Mouse (Mus musculus) hindbrain, embryonic 13.5 days (tissue): ENCODE measurements at regions not wholly inside any gene's neighbourhood (a gene's known extent, or its start where the extent isn't known, plus 50 kb on each side); places are given as distances from the start of the nearest gene placed in this dataset.

Experiments
- ATAC-seq: fragments of 200-750 bp; cut with Nextera tagmentation; 2 replicates; pipeline ENCODE4 v1.8.0; 2017; ENCODE audit warnings: moderate TSS enrichment; ENCODE audit not compliant: low FRiP score
- H3K27ac ChIP-seq: fragments of 300-500 bp; sonication (generic); 2 replicates; pipeline ENCODE4 v1.5.1; 2015; ENCODE audit warnings: inconsistent platforms, mild to moderate bottlenecking, moderate library complexity
- H3K27me3 ChIP-seq: fragments of 300-500 bp; sonication (generic); 2 replicates; pipeline ENCODE4 v1.6.1; 2015; ENCODE audit warnings: mild to moderate bottlenecking, inconsistent platforms
- H3K36me3 ChIP-seq: fragments of 300-500 bp; sonication (generic); 2 replicates; pipeline ENCODE4 v1.6.1; 2015; ENCODE audit warnings: mild to moderate bottlenecking, inconsistent platforms
- H3K4me1 ChIP-seq: fragments of 300-500 bp; sonication (generic); replicated peaks from 2 replicates; pipeline ENCODE4 v1.6.1; 2015; ENCODE audit warnings: inconsistent platforms
- H3K4me2 ChIP-seq: fragments of 300-500 bp; sonication (generic); 2 replicates; pipeline ENCODE4 v1.6.1; 2015; ENCODE audit warnings: inconsistent platforms, mild to moderate bottlenecking, moderate library complexity
- H3K4me3 ChIP-seq: fragments of 300-500 bp; sonication (generic); 2 replicates; pipeline ENCODE4 v1.5.1; 2015; ENCODE audit warnings: mild to moderate bottlenecking, inconsistent platforms
- H3K9ac ChIP-seq: fragments of 300-500 bp; sonication (generic); 2 replicates; pipeline ENCODE4 v1.6.1; 2015; ENCODE audit warnings: mild to moderate bottlenecking, inconsistent platforms
- H3K9me3 ChIP-seq: fragments of 300-500 bp; sonication (generic); 2 replicates; pipeline ENCODE4 v1.6.1; 2016; ENCODE audit warnings: inconsistent platforms
- WGBS: fragments of 180-500 bp; shearing (Covaris S2); methylation state at CpG from one replicate; pipeline ENCODE4 v1.1.7; 2015; 5-methylcytosine and 5-hydroxymethylcytosine counted together

DNA sequence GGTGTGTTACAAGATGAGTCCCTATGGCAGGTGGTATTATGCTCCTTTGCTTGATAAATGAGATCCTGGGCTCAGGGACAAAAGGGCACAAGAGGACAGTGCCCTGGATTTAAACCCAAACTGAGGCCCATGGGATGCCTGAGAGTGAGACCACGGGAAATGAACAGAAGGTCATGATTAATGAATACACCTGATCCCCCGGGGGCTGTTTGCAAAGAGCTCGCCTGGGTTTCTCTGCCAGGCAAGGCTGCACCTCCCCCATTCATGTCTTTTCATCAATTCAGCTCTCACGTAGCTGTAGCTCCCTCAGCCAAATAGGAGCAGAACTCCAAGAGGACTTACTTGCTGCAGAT lies 336.9 kb downstream of the Mex3b start:
- Histone ChIP-seq H3K4me1 (peaks cover 56% of the 10 kb centered on the region), H3K27ac (peak overlapping the region; percentile 96), H3K9ac (peak overlapping the region; percentile 56; the same call in 1 of the 2 replicates), H3K27me3 (no peaks in the 10 kb centered on the region), H3K4me3 (no peak overlapping the region), H3K9me3 (no peaks in the 10 kb centered on the region), H3K36me3 (no peaks in the 10 kb centered on the region), H3K4me2 (peak overlapping the region; percentile 13; the same call in 1 of the 2 replicates)
- 9% methylated on average over 4 of the region's 4 CpGs for WGBS
- ATAC-seq: peak; percentile 23

DNA sequence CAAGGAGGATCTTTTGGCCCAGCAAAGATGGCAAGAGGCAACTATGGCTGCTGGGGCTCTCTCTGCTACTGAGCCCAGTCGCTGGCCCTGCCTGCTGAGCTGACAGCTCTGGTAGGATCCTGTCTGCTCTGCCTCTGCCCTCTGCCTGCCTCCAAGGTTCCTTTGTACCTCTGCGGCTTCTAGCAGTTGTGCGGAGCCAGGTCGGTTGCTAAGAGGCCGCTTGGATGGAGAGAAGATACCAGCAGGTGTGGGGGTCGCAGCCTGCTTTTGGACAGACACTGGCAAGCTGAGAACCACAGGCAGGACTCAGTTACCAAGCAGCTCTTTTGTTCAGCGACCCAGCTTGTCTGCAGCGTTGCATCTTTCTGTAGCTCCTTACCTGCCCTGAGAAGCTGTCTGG lies 337.6 kb downstream of the Mex3b start:
- no peaks in the 10 kb centered on the region for H3K36me3 ChIP-seq
- H3K27me3 ChIP-seq: no peaks in the 10 kb centered on the region
- 36% methylated on average over 8 of the region's 8 CpGs for WGBS
- no peak for ATAC-seq
- H3K9ac ChIP-seq: peak overlapping the region; percentile 56
- no peaks in the 10 kb centered on the region for H3K9me3 ChIP-seq
- H3K4me2 ChIP-seq: peak overlapping the region; percentile 13; the same call in 1 of the 2 replicates
- peaks cover 56% of the 10 kb centered on the region for H3K4me1 ChIP-seq
- H3K27ac ChIP-seq: peak overlapping the region; percentile 96
- no peak overlapping the region for H3K4me3 ChIP-seq

GRCm38 (mm10) chr7:83206999-83207398 lies 339.9 kb downstream of the Mex3b start:
- ATAC-seq: no peak
- Histone ChIP-seq H3K4me1 (peaks cover 34% of the 10 kb centered on the region), H3K4me3 (no peak overlapping the region), H3K36me3 (no peaks in the 10 kb centered on the region), H3K9me3 (no peaks in the 10 kb centered on the region), H3K27me3 (no peaks in the 10 kb centered on the region), H3K9ac (no peak overlapping the region), H3K27ac (no peak overlapping the region), H3K4me2 (no peak overlapping the region)
- WGBS: 25% methylated on average over 2 of the region's 2 CpGs

DNA sequence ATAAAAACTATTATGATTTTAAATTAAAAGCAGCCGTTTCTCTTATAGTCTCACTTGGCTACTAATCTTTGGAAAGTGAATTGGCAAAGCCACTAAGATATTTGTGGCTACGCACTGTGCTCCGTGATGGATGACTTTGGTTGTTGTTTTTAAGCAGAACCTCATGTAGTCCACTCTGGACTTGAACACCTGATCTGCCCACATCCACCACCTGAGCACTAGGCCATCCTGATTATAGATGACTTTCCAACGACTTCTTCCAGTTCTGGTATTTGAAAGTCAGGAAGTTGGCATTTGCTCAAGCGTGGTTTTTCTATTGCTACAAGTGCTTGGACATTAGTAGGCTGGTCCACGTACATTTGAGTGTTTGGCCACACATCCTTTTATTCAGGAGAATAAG lies 344.5 kb downstream of the Mex3b start:
- Histone ChIP-seq H3K4me1 (no peaks in the 10 kb centered on the region), H3K36me3 (no peaks in the 10 kb centered on the region), H3K9ac (no peak overlapping the region), H3K4me3 (no peak overlapping the region), H3K27ac (no peak overlapping the region), H3K9me3 (no peaks in the 10 kb centered on the region), H3K4me2 (no peak overlapping the region), H3K27me3 (no peaks in the 10 kb centered on the region)
- ATAC-seq: no peak
- WGBS: 89% methylated on average over 6 of the region's 6 CpGs

DNA sequence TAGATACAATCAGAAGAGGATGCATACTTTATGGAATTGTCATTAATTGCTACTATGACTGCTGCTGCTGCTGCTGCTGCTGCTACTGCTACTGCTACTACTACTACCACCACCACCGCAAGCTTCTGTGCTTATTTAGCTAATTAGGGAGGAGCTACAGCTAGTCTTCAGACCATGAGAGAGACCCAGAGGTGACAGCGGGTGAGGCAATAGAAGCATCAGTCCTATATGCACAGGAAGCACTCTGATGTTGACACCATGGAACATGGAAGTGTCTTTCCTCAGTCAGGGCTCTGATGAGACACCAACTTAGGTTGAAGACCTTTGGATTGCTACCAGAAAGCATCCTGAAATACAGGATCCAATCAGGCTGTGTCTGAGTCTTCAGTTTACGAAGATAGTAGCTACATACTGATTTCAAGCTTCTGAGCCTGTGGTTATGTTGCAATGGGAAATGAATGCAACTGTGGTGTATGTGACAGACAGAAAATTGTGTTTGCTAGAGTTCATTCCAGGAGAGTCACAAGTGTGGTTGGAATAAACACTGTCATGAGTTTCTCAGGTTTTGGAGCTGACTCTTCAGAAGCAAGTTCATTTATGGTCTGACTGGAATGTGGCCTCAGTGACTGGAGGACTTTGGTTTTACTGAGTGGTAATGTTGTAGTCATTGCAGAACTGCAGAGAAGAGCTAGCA lies 355.0 kb downstream of the Mex3b start:
- ATAC-seq: no peak

GRCm38 (mm10) chr7:83227262-83228108 lies 357.2 kb upstream of the Tmc3 start:
- no peak overlapping the region for H3K4me2 ChIP-seq
- 92% methylated on average over 7 of the region's 7 CpGs for WGBS
- no peak overlapping the region for H3K9ac ChIP-seq
- H3K4me1 ChIP-seq: no peaks in the 10 kb centered on the region
- no peak overlapping the region for H3K27ac ChIP-seq
- no peaks in the 10 kb centered on the region for H3K27me3 ChIP-seq
- no peak for ATAC-seq
- peaks cover 5% of the 10 kb centered on the region; the same call in 1 of the 2 replicates for H3K9me3 ChIP-seq
- no peak overlapping the region for H3K4me3 ChIP-seq
- H3K36me3 ChIP-seq: no peaks in the 10 kb centered on the region

More for the DNA sequence above, 355.0 kb downstream of the Mex3b start:
- H3K9me3 ChIP-seq: no peaks in the 10 kb centered on the region
- H3K36me3 ChIP-seq: no peaks in the 10 kb centered on the region
- 86% methylated on average over 3 of the region's 3 CpGs for WGBS
- H3K4me1 ChIP-seq: no peaks in the 10 kb centered on the region
- H3K27me3 ChIP-seq: no peaks in the 10 kb centered on the region
- no peak overlapping the region for H3K4me2 ChIP-seq
- no peak overlapping the region for H3K4me3 ChIP-seq
- H3K9ac ChIP-seq: no peak overlapping the region
- H3K27ac ChIP-seq: no peak overlapping the region

DNA sequence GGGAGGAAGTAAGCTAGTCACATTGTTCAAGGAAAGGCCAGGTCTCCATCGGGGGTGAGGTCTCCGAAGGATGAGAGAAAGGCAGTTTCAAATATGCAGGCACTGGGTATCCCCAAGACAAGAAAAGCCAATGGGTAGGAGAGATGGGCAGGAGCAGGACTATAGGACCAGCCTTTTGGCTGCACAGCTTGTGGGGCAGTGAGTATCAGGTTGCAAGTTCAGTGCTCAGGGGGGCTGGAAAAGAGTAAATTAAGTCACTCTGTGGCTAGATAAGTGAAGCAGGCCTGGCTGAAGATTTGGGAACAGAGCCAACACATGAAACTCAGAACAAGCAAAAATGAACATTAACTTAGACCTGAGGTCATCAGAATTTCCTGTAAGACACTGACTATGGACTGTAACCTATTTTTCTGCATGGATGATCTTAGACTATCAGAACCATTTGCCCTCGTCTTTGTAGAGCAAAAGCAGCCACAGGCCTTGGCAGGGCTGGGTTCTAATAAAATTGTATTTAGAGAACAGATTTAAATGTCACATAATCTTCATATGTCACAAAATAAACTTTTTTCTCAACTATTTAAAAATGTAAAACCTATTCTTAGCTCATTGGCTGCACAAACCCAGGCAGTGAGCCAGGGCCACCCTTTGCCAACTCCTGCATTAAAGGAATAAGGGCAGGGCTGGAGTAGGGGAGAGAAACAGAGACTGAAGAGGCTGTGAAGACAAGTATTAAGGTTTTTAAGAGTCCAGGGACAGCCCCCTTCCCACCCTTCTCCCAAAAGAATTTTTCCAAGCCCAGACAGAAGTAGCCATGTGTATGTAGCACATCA lies 354.0 kb upstream of the Tmc3 start:
- no peaks in the 10 kb centered on the region for H3K36me3 ChIP-seq
- no peak for ATAC-seq
- no peak overlapping the region for H3K4me2 ChIP-seq
- 73% methylated on average over 3 of the region's 3 CpGs for WGBS
- no peak overlapping the region for H3K4me3 ChIP-seq
- H3K9ac ChIP-seq: no peak overlapping the region
- peaks cover 5% of the 10 kb centered on the region; the same call in 1 of the 2 replicates for H3K9me3 ChIP-seq
- no peaks in the 10 kb centered on the region for H3K27me3 ChIP-seq
- H3K4me1 ChIP-seq: no peaks in the 10 kb centered on the region
- no peak overlapping the region for H3K27ac ChIP-seq

- H3K4me1 ChIP-seq: no peaks in the 10 kb centered on the region
- H3K36me3 ChIP-seq: no peaks in the 10 kb centered on the region
- WGBS: 61% methylated on average over 3 of the region's 3 CpGs
- no peak overlapping the region for H3K9ac ChIP-seq
- no peaks in the 10 kb centered on the region for H3K9me3 ChIP-seq
- no peak overlapping the region for H3K4me2 ChIP-seq
- H3K4me3 ChIP-seq: no peak overlapping the region
- no peak overlapping the region for H3K27ac ChIP-seq
- H3K27me3 ChIP-seq: no peaks in the 10 kb centered on the region
- ATAC-seq: no peak
Observed at GRCm38 (mm10) chr7:83235659-83236058, 349.1 kb upstream of the Tmc3 start.

DNA sequence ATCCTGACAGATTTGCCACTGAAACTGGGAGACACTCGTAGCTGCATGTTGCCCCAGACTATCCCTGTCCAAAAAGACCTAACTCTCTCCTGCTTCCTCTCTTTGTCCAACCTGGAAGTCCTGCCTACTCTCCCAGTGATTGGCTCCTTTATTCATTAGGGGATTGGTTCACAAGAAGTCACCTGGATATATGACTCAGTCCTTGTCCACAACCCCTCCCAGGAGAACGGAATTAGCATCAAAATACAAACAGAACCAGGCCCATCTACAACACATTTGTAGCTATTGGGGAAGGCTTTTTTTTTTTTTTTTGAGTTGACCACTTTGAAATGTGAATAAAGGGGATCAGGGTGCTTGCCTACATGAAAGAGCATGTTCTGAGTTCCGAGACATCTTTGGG lies 347.4 kb upstream of the Tmc3 start:
- H3K9ac ChIP-seq: no peak overlapping the region
- no peak overlapping the region for H3K4me3 ChIP-seq
- no peak for ATAC-seq
- no peaks in the 10 kb centered on the region for H3K9me3 ChIP-seq
- H3K27me3 ChIP-seq: no peaks in the 10 kb centered on the region
- no peaks in the 10 kb centered on the region; the same call in 1 of the 2 replicates for H3K4me1 ChIP-seq
- H3K27ac ChIP-seq: no peak overlapping the region
- no peaks in the 10 kb centered on the region for H3K36me3 ChIP-seq
- WGBS: 92% methylated on average over 3 of the region's 3 CpGs
- H3K4me2 ChIP-seq: no peak overlapping the region

- Histone ChIP-seq H3K9ac (no peak overlapping the region), H3K36me3 (no peaks in the 10 kb centered on the region), H3K4me3 (no peak overlapping the region), H3K27ac (no peak overlapping the region), H3K9me3 (no peaks in the 10 kb centered on the region), H3K4me2 (no peak overlapping the region), H3K27me3 (no peaks in the 10 kb centered on the region), H3K4me1 (no peaks in the 10 kb centered on the region; the same call in 1 of the 2 replicates)
- ATAC-seq: no peak
Observed at GRCm38 (mm10) chr7:83238091-83238490, 346.6 kb upstream of the Tmc3 start.

DNA sequence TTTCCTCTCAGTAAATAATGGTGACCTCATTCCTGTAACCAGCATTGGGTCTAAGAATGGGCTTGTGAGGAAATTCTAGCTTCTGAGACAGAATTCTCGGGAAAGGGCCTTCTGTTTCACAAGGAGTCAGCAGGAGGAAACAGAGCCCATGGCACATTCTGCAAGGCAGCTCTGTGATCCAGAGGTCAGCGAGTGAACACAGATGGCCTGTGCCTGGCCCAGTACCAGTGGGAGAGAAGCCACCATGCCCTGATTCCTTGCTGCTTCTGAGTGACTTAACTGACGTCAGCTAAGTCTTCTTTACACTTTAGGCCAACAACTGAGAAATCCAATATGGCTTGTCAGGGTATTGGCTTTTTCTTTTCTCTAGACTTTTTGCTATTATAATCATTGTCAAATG lies 342.5 kb upstream of the Tmc3 start:
- H3K4me3 ChIP-seq: no peak overlapping the region
- no peak overlapping the region for H3K4me2 ChIP-seq
- no peak overlapping the region for H3K27ac ChIP-seq
- no peaks in the 10 kb centered on the region for H3K36me3 ChIP-seq
- no peaks in the 10 kb centered on the region for H3K9me3 ChIP-seq
- no peaks in the 10 kb centered on the region for H3K27me3 ChIP-seq
- H3K9ac ChIP-seq: no peak overlapping the region
- no peaks in the 10 kb centered on the region; the same call in 1 of the 2 replicates for H3K4me1 ChIP-seq
- 68% methylated on average over 3 of the region's 3 CpGs for WGBS
- no peak for ATAC-seq

GRCm38 (mm10) chr7:83245867-83246266 lies 338.9 kb upstream of the Tmc3 start:
- 82% methylated on average over 2 of the region's 2 CpGs for WGBS
- H3K4me2 ChIP-seq: no peak overlapping the region
- no peak overlapping the region for H3K27ac ChIP-seq
- no peaks in the 10 kb centered on the region for H3K36me3 ChIP-seq
- no peaks in the 10 kb centered on the region for H3K9me3 ChIP-seq
- no peaks in the 10 kb centered on the region for H3K27me3 ChIP-seq
- H3K9ac ChIP-seq: no peak overlapping the region
- H3K4me3 ChIP-seq: no peak overlapping the region
- ATAC-seq: no peak
- H3K4me1 ChIP-seq: no peaks in the 10 kb centered on the region; the same call in 1 of the 2 replicates
